Mouse (Mus musculus): ENCODE results near the gene Lgals9. TPM values are rescaled to one million over a fixed set of nuclear protein-coding genes. Genes with fewer than 3 reads are reported as not detected.

Gene Lgals9
- polyA plus RNA-seq (2015; fragmentation: Nextera tagmentation; extraction: Ambion mirVana): 29.0 and 29.2 TPM in 2 replicates

DNA sequence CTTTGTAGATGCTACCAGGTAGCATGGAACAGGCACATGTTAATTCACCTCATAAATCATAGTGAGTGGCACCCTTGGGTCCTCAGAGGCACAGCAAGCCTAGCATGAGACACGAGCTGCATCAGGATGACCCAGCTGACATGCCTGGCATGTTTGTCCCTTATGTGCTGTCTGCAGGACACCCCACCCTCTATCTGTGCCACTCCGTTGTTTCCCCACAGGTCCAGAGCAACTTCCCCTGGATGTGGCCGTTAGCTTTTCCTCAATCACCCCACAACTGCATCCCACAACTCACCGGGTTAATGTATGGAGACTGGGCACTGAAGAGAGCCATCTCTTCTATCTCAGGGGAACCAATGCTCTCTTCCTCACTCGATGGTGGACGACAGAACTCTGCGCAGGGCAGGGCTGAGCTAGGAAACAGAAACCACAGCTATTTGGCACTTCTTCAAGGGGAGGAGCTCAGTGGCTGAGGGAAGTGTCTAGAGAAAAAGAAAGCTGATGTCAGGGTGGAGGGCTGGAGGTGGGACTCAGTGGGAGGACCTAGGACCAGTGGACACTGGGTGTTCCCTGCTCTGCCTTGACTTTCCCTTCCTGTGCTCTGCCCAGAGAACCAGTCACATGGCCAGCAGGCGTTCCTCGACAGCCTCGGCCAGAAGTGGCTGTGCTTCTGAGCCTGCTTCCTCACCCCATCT is at the start of gene Lgals9:
Gene Lgals9, minus strand, starts transcription at position 464 of the 695 bp plus-strand sequence.

DNA sequence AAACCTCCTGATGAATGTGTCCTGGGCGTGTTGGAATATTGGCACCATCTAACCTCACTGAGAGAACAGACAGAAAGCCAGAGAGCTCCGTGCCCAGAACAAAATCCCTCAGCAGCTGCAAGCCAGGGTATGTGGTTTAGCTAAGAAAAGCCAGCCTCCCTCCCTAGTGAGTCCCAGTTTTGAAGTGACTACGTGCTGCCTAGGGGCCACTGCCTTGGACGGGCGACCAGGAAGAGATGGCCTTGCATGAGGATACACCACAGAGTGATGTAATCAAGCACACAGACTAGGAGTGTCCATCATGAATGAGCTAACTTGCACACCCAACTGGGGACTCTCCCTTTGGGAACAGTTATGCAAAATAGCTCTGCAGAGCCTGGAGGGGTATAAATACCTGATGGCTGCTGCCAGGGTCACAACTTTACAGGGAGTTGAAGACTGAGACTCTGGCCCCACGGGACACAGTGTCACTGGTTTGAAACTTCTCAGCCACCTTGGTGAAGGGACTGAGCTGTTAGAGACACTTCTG is 64.3 kb downstream of the Lgals9 start, which contains the start of gene Nos2:
Gene Nos2, plus strand, starts transcription at position 377 of the 529 bp plus-strand sequence.

Other genes starting within 250 kb of the Lgals9 start
- gene Ccnq, start 233.2 kb downstream of the Lgals9 start, polyA plus RNA-seq (2015; fragmentation: Nextera tagmentation; extraction: Ambion mirVana): 39.6 and 42.6 TPM in 2 replicates
- 45.1 and 50.3 TPM in 2 replicates for gene Lyrm9, start 158.4 kb downstream of the Lgals9 start, polyA plus RNA-seq (2015; fragmentation: Nextera tagmentation; extraction: Ambion mirVana)
- 0.61 and 0.78 TPM in 2 replicates for gene Nos2, start 64.2 kb downstream of the Lgals9 start, polyA plus RNA-seq (2015; fragmentation: Nextera tagmentation; extraction: Ambion mirVana)
- gene Ksr1, start 161.5 kb upstream of the Lgals9 start, polyA plus RNA-seq (2015; fragmentation: Nextera tagmentation; extraction: Ambion mirVana): 3.3 and 4.0 TPM in 2 replicates